Mouse (Mus musculus): ENCODE measurements around the gene Vmn1r127.
"Not testable (repeated sequence)": the region's sequence is repeated elsewhere in the genome, so short reads cannot be mapped to it uniquely, and the experiment has no call there.

Gene Vmn1r127

DNA sequence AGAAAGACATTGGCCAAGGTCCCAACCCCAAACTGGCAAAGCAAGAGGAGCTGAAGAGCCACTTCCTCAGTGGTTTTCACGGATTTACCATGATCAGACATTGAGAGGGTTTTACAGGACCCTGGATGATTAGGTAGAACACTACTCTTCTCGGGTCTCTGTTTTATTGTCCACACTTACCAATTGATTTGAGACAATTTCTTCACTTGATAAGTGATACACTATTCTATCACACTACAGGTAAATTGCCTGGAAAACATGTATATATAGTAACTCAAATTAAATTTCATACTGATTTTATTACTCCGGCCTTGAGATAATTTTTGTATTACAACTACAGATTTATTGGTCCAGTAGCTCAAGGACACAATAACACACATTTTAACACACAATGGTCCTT is at the start of gene Vmn1r127:
Gene Vmn1r127, minus strand, starts transcription at position 101 of the 400 bp plus-strand sequence.
- DNase-seq (ENCODE audit: low read depth, low spot score), result not testable (repeated sequence)

DNA sequence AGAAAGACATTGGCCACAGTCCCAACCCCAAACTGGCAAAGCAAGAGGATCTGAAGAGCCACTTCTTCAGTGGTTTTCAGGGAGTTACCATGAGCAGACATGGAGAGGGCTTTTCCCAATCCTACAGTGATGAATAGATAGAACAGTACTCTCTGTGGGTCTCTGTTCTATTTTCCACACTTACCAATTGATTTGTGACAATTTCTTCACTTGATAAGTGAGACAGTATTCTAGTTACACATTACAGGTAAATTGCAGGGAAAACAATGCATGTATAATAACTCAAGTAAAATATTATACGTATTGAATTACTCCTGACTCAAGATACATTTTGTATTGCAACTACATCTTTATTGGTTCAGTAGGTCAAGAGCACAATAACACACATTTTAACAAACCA is 41.5 kb upstream of the Vmn1r127 start, which contains the start of gene Vmn1r129:
Gene Vmn1r129, minus strand, starts transcription at position 101 of the 400 bp plus-strand sequence.
- not testable (repeated sequence) for DNase-seq (ENCODE audit: low read depth, low spot score)

DNA sequence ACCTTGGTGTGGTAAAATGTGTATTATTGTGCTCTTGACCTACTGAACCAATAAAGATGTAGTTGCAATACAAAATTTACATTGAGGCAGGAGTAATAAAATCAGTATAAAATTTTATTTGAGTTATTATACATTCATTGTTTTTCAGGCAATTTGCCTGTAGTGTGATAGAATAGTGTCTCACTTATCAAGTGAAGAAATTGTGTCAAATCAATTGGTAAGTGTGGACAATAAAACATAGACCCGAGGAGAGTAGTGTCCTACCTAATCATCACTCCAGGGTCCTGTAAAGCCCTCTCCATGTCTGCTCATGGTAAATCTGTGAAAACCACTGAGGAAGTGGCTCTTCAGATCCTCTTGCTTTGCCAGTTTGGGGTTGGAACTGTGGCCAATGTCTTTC is 29.4 kb upstream of the Vmn1r127 start, which contains the start of gene Vmn1r128:
Gene Vmn1r128, plus strand, starts transcription at position 301 of the 400 bp plus-strand sequence.
- DNase-seq (ENCODE audit: low read depth, low spot score), result not testable (repeated sequence)

DNA sequence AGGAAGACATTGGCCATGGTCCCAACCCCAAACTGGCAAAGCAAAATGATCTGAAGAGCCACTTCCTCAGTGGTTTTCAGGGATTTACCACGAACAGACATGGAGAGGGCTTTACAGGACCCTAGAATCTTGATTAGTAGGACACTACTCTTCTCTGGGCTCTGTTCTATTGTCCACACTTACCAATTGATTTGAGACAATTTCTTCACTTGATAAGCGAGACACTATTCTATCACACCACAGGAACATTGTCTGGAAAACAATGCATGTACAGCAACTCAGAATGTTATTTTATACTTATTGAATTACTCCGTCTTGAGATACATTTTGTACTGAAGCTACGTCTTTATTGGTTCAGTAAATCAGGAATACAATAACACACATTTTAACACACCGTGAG is 18.3 kb downstream of the Vmn1r127 start, which contains the start of gene Vmn1r126:
Gene Vmn1r126, minus strand, starts transcription at position 101 of the 400 bp plus-strand sequence.
- not testable (repeated sequence) for DNase-seq (ENCODE audit: low read depth, low spot score)

DNA sequence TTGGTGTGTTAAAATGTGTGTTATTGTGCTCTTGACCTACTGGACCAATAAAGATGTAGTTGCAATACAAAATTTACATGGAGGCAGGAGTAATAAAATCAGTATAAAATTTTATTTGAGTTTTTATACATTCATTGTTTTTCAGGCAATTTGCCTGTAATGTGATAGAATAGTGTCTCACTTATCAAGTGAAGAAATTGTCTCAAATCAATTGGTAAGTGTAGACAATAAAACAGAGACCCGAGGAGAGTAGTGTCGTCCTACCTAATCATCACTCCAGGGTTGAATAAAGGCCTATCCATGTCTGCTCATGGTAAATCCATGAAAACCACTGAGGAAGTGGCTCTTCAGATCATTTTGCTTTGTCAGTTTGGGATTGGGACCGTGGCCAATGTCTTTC is 47.8 kb downstream of the Vmn1r127 start, which contains the start of gene Vmn1r125:
Gene Vmn1r125, plus strand, starts transcription at position 301 of the 400 bp plus-strand sequence.
- DNase-seq (ENCODE audit: low read depth, low spot score), result not testable (repeated sequence)

All from c-Kit-negative CD71-positive TER-119-positive erythroid progenitor cells, embryonic 14.5 days (primary cell).